Mouse (Mus musculus) midbrain, postnatal 0 days (tissue): Measurements from ENCODE around the gene Rnf126. TPM values are rescaled to one million over a fixed set of nuclear protein-coding genes. Genes with fewer than 3 reads are reported as not detected.
A peak's percentile ranks its signal among the peaks of the same experiment; 100 is the strongest.

Experiments used
- ATAC-seq: fragments of 200-750 bp; cut with Nextera tagmentation; 2 replicates; pipeline ENCODE4 v1.8.0; 2017; ENCODE audit warnings: moderate number of reproducible peaks, mild to moderate bottlenecking, moderate TSS enrichment, moderate library complexity; ENCODE audit not compliant: low FRiP score
- DNase-seq: peaks from one replicate; pipeline ENCODE4 v3.0.0-alpha.2; 2015; ENCODE audit warnings: low spot score
- H3K27ac ChIP-seq: fragments of 300-500 bp; sonication (generic); 2 replicates; pipeline ENCODE4 v1.5.1; 2014; ENCODE audit warnings: low read depth, mild to moderate bottlenecking, low read length, mixed read lengths
- H3K27me3 ChIP-seq: fragments of 300-500 bp; sonication (generic); 2 replicates; pipeline ENCODE4 v1.6.1; 2014; ENCODE audit warnings: low read length, control low read depth, mixed read lengths; ENCODE audit not compliant: insufficient read depth
- H3K36me3 ChIP-seq: fragments of 300-500 bp; sonication (generic); 2 replicates; pipeline ENCODE4 v1.6.1; 2014; ENCODE audit warnings: low read length, control low read depth, mixed read lengths; ENCODE audit not compliant: insufficient read depth
- H3K4me1 ChIP-seq: fragments of 300-500 bp; sonication (generic); 2 replicates; pipeline ENCODE4 v1.6.1; 2014; ENCODE audit warnings: mild to moderate bottlenecking, control low read depth, antibody characterized with exemption, low read length, mixed read lengths; ENCODE audit not compliant: insufficient read depth
- H3K4me2 ChIP-seq: fragments of 300-500 bp; sonication (generic); 2 replicates; pipeline ENCODE4 v1.6.1; 2014; ENCODE audit warnings: low read depth, mild to moderate bottlenecking, low read length, mixed read lengths; ENCODE audit not compliant: poor library complexity, severe bottlenecking
- H3K4me3 ChIP-seq: fragments of 300-500 bp; sonication (generic); 2 replicates; pipeline ENCODE4 v1.5.1; 2014; ENCODE audit warnings: low read depth, mild to moderate bottlenecking, low read length, moderate library complexity
- H3K9ac ChIP-seq: fragments of 300-500 bp; sonication (generic); replicated peaks from 2 replicates; pipeline ENCODE4 v1.6.1; 2014; ENCODE audit warnings: mild to moderate bottlenecking, low read length, moderate library complexity, mixed read lengths; ENCODE audit not compliant: poor library complexity, severe bottlenecking
- H3K9me3 ChIP-seq: fragments of 300-500 bp; sonication (generic); 2 replicates; pipeline ENCODE4 v1.6.1; 2016; ENCODE audit warnings: low read length, control low read depth
- CTCF ChIP-seq: IDR thresholded peaks from 2 replicates; pipeline ENCODE4 v1.5.1; 2016; ENCODE audit warnings: antibody characterized with exemption, mild to moderate bottlenecking
- WGBS: fragments of 180-500 bp; shearing (Covaris S2); extraction: QIAGEN DNeasy Blood & Tissue Kit; methylation state at CpG from one replicate; pipeline ENCODE4 v1.1.7; 2014; 5-methylcytosine and 5-hydroxymethylcytosine counted together
- polyA plus RNA-seq: library from polyadenylated mRNA; unstranded; fragments of >200 nt; fragmentation: Nextera tagmentation; extraction: Ambion mirVana; gene quantifications from 2 replicates; pipeline ENCODE4 v1.2.1, GENCODE M21; 2015
- total RNA-seq: library from RNA; depleted of rRNA; stranded (reverse); fragments of >200 nt; gene quantifications from 2 replicates; pipeline ENCODE4 v1.2.3, GENCODE M21; 2014

The Rnf126 gene
- total and polyA plus RNA-seq, 2 experiments from 2014 or later: 107 to 134 TPM

DNA sequence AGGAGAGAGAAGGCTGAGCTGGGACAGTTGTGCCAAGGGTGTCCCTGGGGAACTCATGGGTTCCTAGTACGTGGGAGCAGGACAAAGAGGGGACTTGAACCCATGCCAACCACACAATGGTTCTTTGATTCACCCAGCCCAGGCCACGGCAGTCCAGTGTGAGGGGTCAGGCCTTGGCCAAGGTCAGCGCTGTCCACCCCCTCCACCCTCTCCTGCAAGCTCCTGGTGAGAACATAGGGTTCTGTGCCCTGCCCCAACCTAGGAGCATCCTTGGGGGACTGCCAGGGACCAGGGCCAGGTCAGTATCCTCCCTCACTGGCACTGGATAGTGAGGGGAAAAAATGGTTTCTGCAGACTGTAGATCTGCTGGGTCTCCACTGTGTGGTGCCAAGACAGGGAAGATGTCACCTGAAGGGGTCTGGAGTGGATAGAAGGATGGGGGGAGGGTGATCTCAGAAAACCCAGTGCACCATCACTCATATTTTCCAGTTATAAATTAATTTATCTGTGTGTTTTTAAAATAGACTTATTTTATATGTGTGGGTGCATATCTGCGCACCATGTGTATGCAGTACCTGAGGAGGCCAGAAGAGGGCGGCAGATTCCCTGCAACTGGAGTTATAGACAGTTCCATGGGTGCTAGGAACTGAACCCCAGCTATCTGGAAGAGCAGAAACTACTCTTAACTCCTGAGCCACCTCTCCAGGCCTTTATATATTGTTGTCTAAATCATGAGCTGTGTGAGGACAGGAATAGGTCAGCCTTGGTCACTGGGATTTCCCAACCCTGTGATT lies 7.9 kb upstream of the Rnf126 start:
- no peaks in the 10 kb centered on the region for H3K36me3 ChIP-seq
- ATAC-seq (no peak), DNase-seq (no peak)
- no peaks in the 10 kb centered on the region for H3K4me1 ChIP-seq
- no peak overlapping the region for H3K4me3 ChIP-seq
- no peak overlapping the region for H3K27ac ChIP-seq
- H3K27me3 ChIP-seq: peaks cover 12% of the 10 kb centered on the region; the same call in 1 of the 2 replicates
- no peak overlapping the region for H3K9ac ChIP-seq
- no peak overlapping the region for H3K4me2 ChIP-seq
- TF ChIP-seq CTCF: peak; percentile 47
- 73% methylated on average over 5 of the region's 5 CpGs for WGBS
- H3K9me3 ChIP-seq: no peaks in the 10 kb centered on the region

DNA sequence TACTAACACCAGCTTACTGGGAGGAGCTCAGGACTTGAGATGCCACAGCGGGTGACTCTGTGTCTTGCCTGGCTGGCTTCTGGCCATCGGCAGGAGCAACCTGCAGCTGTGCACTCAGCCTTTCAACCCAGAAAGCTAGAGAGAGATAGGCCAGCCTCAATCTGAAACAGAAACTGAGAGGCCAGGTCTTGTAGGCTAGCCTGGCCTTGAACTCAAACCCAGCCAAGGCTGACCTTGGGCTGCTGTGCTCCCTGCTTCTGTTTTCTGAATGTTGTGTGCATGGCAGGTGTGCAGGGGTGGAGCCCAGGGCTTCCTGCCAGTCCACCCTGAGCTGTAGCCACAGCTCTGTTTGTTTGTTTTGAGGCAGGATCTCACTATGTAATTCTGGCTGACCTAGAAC lies 6.5 kb upstream of the Rnf126 start:
- H3K4me1 ChIP-seq: no peaks in the 10 kb centered on the region; the same call in 1 of the 2 replicates
- H3K4me2 ChIP-seq: no peak overlapping the region
- H3K36me3 ChIP-seq: no peaks in the 10 kb centered on the region
- DNase-seq (no peak), ATAC-seq (no peak)
- H3K27me3 ChIP-seq: peaks cover 12% of the 10 kb centered on the region; the same call in 1 of the 2 replicates
- H3K9me3 ChIP-seq: no peaks in the 10 kb centered on the region
- H3K4me3 ChIP-seq: no peak overlapping the region
- H3K27ac ChIP-seq: no peak overlapping the region
- no peak for TF ChIP-seq CTCF
- 82% methylated on average over 2 of the region's 2 CpGs for WGBS
- H3K9ac ChIP-seq: no peak overlapping the region

DNA sequence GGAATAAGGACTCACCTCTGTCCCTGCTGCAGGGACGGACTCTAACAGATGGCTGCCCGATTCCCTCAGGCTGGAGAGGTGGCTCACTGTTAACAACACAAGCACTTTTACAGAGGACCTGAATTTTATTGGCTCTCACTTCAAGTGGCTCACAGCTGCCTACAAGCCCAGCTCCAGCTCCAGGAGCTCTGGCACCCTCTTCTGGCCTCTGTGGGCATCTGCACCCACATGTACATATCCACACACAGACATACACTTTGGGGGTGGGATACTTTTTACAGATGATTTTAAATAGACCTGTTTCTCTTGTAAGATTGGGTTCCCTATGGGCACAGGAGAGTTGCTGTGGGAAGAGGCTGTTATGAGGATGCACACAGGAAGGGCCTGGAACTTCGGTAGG lies 5.6 kb upstream of the Rnf126 start:
- H3K4me2 ChIP-seq: no peak overlapping the region
- WGBS: 91% methylated on average over 3 of the region's 3 CpGs
- no peak overlapping the region for H3K9ac ChIP-seq
- no peaks in the 10 kb centered on the region for H3K9me3 ChIP-seq
- no peaks in the 10 kb centered on the region for H3K36me3 ChIP-seq
- no peak overlapping the region for H3K4me3 ChIP-seq
- H3K4me1 ChIP-seq: no peaks in the 10 kb centered on the region; the same call in 1 of the 2 replicates
- TF ChIP-seq CTCF: no peak; the same call in 1 of the 2 replicates
- DNase-seq (no peak), ATAC-seq (no peak)
- no peak overlapping the region for H3K27ac ChIP-seq
- peaks cover 9% of the 10 kb centered on the region; the same call in 1 of the 2 replicates for H3K27me3 ChIP-seq

DNA sequence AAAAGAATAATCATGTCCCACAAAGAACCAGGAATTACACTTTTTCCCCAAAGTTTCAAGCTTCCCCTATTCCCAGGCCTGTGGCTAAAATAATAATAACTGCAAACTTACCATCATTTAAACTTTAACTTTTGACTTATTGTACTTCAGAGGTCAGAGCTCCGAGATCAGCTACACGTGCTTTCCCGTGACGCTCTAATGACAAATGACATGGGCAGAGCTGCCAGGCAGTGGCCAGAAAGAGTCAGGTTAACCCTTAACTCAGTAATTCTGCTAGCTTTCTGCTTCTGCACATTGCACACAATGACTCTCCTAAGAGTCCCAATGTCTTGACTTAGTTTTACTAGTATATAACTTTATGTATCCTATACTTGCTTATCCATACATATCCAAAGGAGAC lies 2.6 kb upstream of the Rnf126 start:
- TF ChIP-seq CTCF: no peak
- H3K36me3 ChIP-seq: no peaks in the 10 kb centered on the region
- no peak for DNase-seq
- no peak overlapping the region for H3K9ac ChIP-seq
- ATAC-seq: no peak
- WGBS: 67% methylated on average over 4 of the region's 4 CpGs
- H3K4me3 ChIP-seq: no peak overlapping the region
- no peaks in the 10 kb centered on the region for H3K27me3 ChIP-seq
- no peak overlapping the region for H3K4me2 ChIP-seq
- no peaks in the 10 kb centered on the region for H3K9me3 ChIP-seq
- no peak overlapping the region for H3K27ac ChIP-seq
- H3K4me1 ChIP-seq: peaks cover 8% of the 10 kb centered on the region; the same call in 1 of the 2 replicates

DNA sequence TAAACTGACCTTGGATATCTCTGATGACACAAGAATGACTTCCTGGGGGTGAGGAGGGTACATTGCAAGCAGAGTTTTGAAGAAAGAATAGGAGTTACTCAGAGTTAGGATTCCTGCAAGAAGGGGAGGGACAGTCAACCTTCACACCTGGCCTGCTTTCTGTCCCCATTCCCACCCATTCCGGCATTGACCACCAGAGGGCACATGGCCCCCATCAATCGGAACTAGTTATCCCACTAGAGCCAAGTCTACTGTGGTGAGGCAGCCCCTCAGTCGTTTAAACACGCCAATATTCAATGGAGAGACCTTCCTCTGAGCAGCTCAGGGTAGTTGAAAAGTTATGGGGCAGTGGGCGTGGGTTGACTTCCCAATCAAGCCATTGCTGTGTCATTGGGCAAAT lies 1.6 kb upstream of the Rnf126 start:
- peak; percentile 95 for TF ChIP-seq CTCF
- Histone ChIP-seq H3K9me3 (no peaks in the 10 kb centered on the region), H3K4me1 (peaks cover 8% of the 10 kb centered on the region; the same call in 1 of the 2 replicates), H3K27ac (no peak overlapping the region), H3K9ac (no peak overlapping the region), H3K27me3 (no peaks in the 10 kb centered on the region), H3K4me3 (no peak overlapping the region), H3K4me2 (peak overlapping the region; percentile 2; the same call in 1 of the 2 replicates), H3K36me3 (no peaks in the 10 kb centered on the region)
- WGBS: 3% methylated on average over 5 of the region's 5 CpGs
- peak; percentile 77 for DNase-seq
- ATAC-seq: no peak
